Mouse (Mus musculus): ENCODE data around the gene Robo2. TPM values are rescaled to one million over a fixed set of nuclear protein-coding genes. Genes with fewer than 3 reads are reported as not detected.
A peak's percentile ranks its signal among the peaks of the same experiment; 100 is the strongest.

Gene Robo2
- polyA plus RNA-seq, 1 experiment from 2014 or later = 63.0 TPM

GRCm38 (mm10) chr16:74409548-74409947, 2.1 kb downstream of the Robo2 start:
- Histone ChIP-seq H3K27me3 (0 out of 2 replicates have a peak, but pooled peaks cover 3% of the 10 kb centered on the region), H3K9me3 (replicated peaks) (no peaks in the 10 kb centered on the region), H3K27ac (no peak overlapping the region; the same call in 1 of the 2 replicates), H3K4me2 (replicated peaks) (peak overlapping the region; percentile 93), H3K9ac (peak overlapping the region; percentile 50; the same call in 1 of the 2 replicates), H3K36me3 (no peaks in the 10 kb centered on the region), H3K4me1 (peaks cover 10% of the 10 kb centered on the region; the same call in 1 of the 2 replicates), H3K4me3 (peak overlapping the region; percentile 64)
- ATAC-seq (ENCODE audit: low FRiP score) = no peak
- 79% methylated on average over 4 of the region's 4 CpGs for WGBS

- Histone ChIP-seq H3K36me3 (no peaks in the 10 kb centered on the region), H3K27me3 (0 out of 2 replicates have a peak, but pooled peaks cover 3% of the 10 kb centered on the region), H3K9me3 (replicated peaks) (no peaks in the 10 kb centered on the region), H3K4me2 (replicated peaks) (peak overlapping the region; percentile 93), H3K9ac (no peak overlapping the region; the same call in 1 of the 2 replicates), H3K4me3 (peak overlapping the region; percentile 64), H3K27ac (no peak overlapping the region), H3K4me1 (peaks cover 10% of the 10 kb centered on the region; the same call in 1 of the 2 replicates)
- ATAC-seq (ENCODE audit: low FRiP score) = no peak
- WGBS = 61% methylated on average over 1 of the region's 1 CpGs
These were observed 3.1 kb downstream of the Robo2 start for GRCm38 (mm10) chr16:74408566-74408965.

GRCm38 (mm10) chr16:74397291-74397690, 14.3 kb downstream of the Robo2 start:
- peaks cover 17% of the 10 kb centered on the region for H3K4me1 ChIP-seq
- H3K27me3 ChIP-seq = no peaks in the 10 kb centered on the region
- no peak overlapping the region for H3K4me3 ChIP-seq
- H3K9me3 ChIP-seq (replicated peaks) = no peaks in the 10 kb centered on the region
- no peak overlapping the region for H3K27ac ChIP-seq
- peak; percentile 90 for ATAC-seq (ENCODE audit: low FRiP score)
- no peak overlapping the region for H3K4me2 ChIP-seq (replicated peaks)
- 32% methylated on average over 2 of the region's 2 CpGs for WGBS
- H3K9ac ChIP-seq = no peak overlapping the region
- no peaks in the 10 kb centered on the region for H3K36me3 ChIP-seq

- H3K4me2 ChIP-seq (replicated peaks) = no peak overlapping the region
- 81% methylated on average over 2 of the region's 2 CpGs for WGBS
These were observed 15.9 kb downstream of the Robo2 start for GRCm38 (mm10) chr16:74395678-74396077.

GRCm38 (mm10) chr16:74379458-74379857, 32.2 kb downstream of the Robo2 start:
- no peak overlapping the region for H3K4me3 ChIP-seq
- H3K27me3 ChIP-seq = no peaks in the 10 kb centered on the region
- H3K9me3 ChIP-seq (replicated peaks) = no peaks in the 10 kb centered on the region
- no peak overlapping the region for H3K27ac ChIP-seq
- no peak for ATAC-seq (ENCODE audit: low FRiP score)
- no peaks in the 10 kb centered on the region for H3K36me3 ChIP-seq
- H3K9ac ChIP-seq = no peak overlapping the region
- 35% methylated on average over 2 of the region's 2 CpGs for WGBS
- H3K4me2 ChIP-seq (replicated peaks) = no peak overlapping the region
- 0 out of 2 replicates have a peak, but pooled peaks cover 2% of the 10 kb centered on the region for H3K4me1 ChIP-seq

More at GRCm38 (mm10) chr16:74395678-74396077, 15.9 kb downstream of the Robo2 start:
- H3K27me3 ChIP-seq = no peaks in the 10 kb centered on the region
- no peak overlapping the region for H3K27ac ChIP-seq
- no peak for ATAC-seq (ENCODE audit: low FRiP score)
- H3K36me3 ChIP-seq = no peaks in the 10 kb centered on the region
- peaks cover 17% of the 10 kb centered on the region for H3K4me1 ChIP-seq
- no peak overlapping the region for H3K9ac ChIP-seq
- H3K9me3 ChIP-seq (replicated peaks) = no peaks in the 10 kb centered on the region
- H3K4me3 ChIP-seq = no peak overlapping the region

- H3K27ac ChIP-seq = no peak overlapping the region
- no peaks in the 10 kb centered on the region for H3K9me3 ChIP-seq (replicated peaks)
- no peaks in the 10 kb centered on the region for H3K27me3 ChIP-seq
- no peak overlapping the region for H3K9ac ChIP-seq
- H3K4me1 ChIP-seq = 0 out of 2 replicates have a peak, but pooled peaks cover 2% of the 10 kb centered on the region
- no peak overlapping the region for H3K4me3 ChIP-seq
- WGBS = 54% methylated on average over 12 of the region's 12 CpGs
- peak; percentile 82 for ATAC-seq (ENCODE audit: low FRiP score)
- no peak overlapping the region for H3K4me2 ChIP-seq (replicated peaks)
- no peaks in the 10 kb centered on the region for H3K36me3 ChIP-seq
These were observed 36.2 kb downstream of the Robo2 start for GRCm38 (mm10) chr16:74375342-74375940.

DNA sequence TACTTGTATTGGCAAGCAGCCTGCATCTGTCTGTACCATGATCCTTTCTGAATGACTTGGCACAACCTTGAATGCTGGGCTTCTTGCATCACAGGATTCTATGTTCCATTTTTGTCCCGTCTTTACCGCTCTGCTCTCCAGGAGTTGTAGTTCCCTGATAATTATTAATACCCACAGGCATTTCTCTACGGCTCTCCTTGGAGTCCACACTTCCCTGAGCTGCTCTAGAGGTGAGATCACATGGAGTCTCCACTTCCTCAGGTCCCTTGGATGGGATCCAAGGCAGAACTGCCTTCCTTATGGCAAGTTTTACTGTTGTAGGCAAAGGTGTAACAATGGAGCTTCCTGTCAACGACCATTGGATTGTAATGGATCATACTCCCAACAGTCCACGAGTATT, 37.1 kb downstream of the Robo2 start:
- Histone ChIP-seq H3K27ac (no peak overlapping the region), H3K36me3 (no peaks in the 10 kb centered on the region), H3K4me2 (replicated peaks) (no peak overlapping the region), H3K27me3 (no peaks in the 10 kb centered on the region), H3K9me3 (replicated peaks) (no peaks in the 10 kb centered on the region), H3K4me3 (no peak overlapping the region), H3K4me1 (0 out of 2 replicates have a peak, but pooled peaks cover 2% of the 10 kb centered on the region), H3K9ac (no peak overlapping the region)
- ATAC-seq (ENCODE audit: low FRiP score) = no peak
- 80% methylated on average over 5 of the region's 5 CpGs for WGBS

DNA sequence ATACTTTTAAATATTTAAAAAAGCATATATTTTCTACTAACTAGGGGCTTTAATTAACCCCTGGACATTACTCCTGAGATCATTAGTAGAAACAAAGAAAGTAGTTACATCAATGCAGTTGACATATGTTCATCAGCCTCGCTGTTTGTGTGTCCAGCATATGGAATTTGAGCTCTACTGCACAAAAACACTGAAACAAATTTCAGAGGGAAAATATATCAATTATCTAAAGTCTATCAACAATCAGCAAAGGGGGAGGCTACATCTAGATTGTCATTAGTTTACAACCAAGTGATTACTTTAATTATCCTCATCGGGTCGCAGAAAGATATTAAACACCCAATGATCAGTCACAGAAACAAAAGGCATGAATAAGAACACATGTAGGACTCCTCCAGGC, 38.2 kb downstream of the Robo2 start:
- no peak overlapping the region for H3K4me3 ChIP-seq
- H3K4me2 ChIP-seq (replicated peaks) = no peak overlapping the region
- ATAC-seq (ENCODE audit: low FRiP score) = no peak
- no peaks in the 10 kb centered on the region for H3K36me3 ChIP-seq
- 0 out of 2 replicates have a peak, but pooled peaks cover 2% of the 10 kb centered on the region for H3K4me1 ChIP-seq
- H3K9me3 ChIP-seq (replicated peaks) = no peaks in the 10 kb centered on the region
- H3K27me3 ChIP-seq = no peaks in the 10 kb centered on the region
- H3K9ac ChIP-seq = no peak overlapping the region
- 78% methylated on average over 3 of the region's 3 CpGs for WGBS
- no peak overlapping the region for H3K27ac ChIP-seq

GRCm38 (mm10) chr16:74372876-74373275, 38.7 kb downstream of the Robo2 start:
- no peak overlapping the region for H3K4me2 ChIP-seq (replicated peaks)
- 81% methylated on average over 1 of the region's 1 CpGs for WGBS
- H3K27ac ChIP-seq = no peak overlapping the region
- no peak overlapping the region for H3K9ac ChIP-seq
- no peaks in the 10 kb centered on the region for H3K9me3 ChIP-seq (replicated peaks)
- 0 out of 2 replicates have a peak, but pooled peaks cover 2% of the 10 kb centered on the region for H3K4me1 ChIP-seq
- H3K27me3 ChIP-seq = no peaks in the 10 kb centered on the region
- H3K4me3 ChIP-seq = no peak overlapping the region
- H3K36me3 ChIP-seq = no peaks in the 10 kb centered on the region
- ATAC-seq (ENCODE audit: low FRiP score) = no peak

GRCm38 (mm10) chr16:74348437-74348836, 63.2 kb downstream of the Robo2 start:
- ATAC-seq (ENCODE audit: low FRiP score) = no peak
- Histone ChIP-seq H3K27me3 (no peaks in the 10 kb centered on the region), H3K9me3 (replicated peaks) (no peaks in the 10 kb centered on the region), H3K36me3 (no peaks in the 10 kb centered on the region), H3K4me2 (replicated peaks) (no peak overlapping the region), H3K4me3 (no peak overlapping the region), H3K4me1 (peaks cover 5% of the 10 kb centered on the region), H3K9ac (no peak overlapping the region), H3K27ac (no peak overlapping the region)
- WGBS = 50% methylated on average over 6 of the region's 6 CpGs

GRCm38 (mm10) chr16:74338969-74339630, 72.5 kb downstream of the Robo2 start:
- H3K4me3 ChIP-seq = no peak overlapping the region
- H3K27me3 ChIP-seq = no peaks in the 10 kb centered on the region
- peak; percentile 54 for ATAC-seq (ENCODE audit: low FRiP score)

DNA sequence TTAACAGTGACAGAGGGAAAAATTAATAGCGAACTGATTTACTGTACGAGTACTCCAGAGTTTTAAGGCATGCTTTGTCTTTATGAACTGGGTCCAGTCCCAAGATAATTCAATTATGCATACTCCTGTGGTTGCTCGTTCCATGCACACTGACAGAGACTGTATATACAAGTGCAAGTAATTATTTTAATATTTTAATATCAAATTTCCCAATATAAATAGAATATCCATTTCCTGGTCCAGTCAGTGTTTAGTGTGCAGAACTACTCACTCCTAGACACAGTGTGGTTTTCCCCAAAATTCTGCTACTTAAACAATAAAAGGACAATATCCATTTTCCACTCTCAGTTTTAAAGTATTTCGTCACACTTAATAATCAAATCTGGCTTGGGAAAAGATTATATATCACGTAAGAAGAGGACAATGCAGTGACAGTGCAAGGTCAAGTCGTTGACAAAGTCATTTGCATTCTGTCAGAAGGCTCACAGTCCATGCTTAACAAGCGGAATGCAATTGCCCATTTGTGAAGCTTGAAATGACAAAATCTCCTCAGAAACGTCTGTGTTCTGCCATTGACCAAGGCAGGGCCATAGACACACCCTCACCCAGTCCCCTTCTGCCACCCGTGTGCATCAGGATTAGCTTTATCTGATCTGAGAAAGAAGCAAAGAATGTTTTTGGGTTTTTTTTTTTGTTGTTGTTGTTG, 89.8 kb downstream of the Robo2 start:
- 33% methylated on average over 9 of the region's 9 CpGs for WGBS
- no peak overlapping the region for H3K9ac ChIP-seq
- H3K9me3 ChIP-seq (replicated peaks) = no peaks in the 10 kb centered on the region
- H3K4me1 ChIP-seq = peaks cover 9% of the 10 kb centered on the region
- no peak overlapping the region for H3K27ac ChIP-seq
- no peaks in the 10 kb centered on the region for H3K36me3 ChIP-seq
- no peak overlapping the region for H3K4me2 ChIP-seq (replicated peaks)
- no peaks in the 10 kb centered on the region for H3K27me3 ChIP-seq
- no peak overlapping the region for H3K4me3 ChIP-seq
- 0 out of 2 replicates have a peak, but pooled peaks have one; percentile 50 for ATAC-seq (ENCODE audit: low FRiP score)

More at GRCm38 (mm10) chr16:74338969-74339630, 72.5 kb downstream of the Robo2 start:
- H3K4me1 ChIP-seq = peaks cover 3% of the 10 kb centered on the region; the same call in 1 of the 2 replicates
- H3K9ac ChIP-seq = no peak overlapping the region
- WGBS = 52% methylated on average over 9 of the region's 9 CpGs
- no peak overlapping the region for H3K4me2 ChIP-seq (replicated peaks)
- H3K27ac ChIP-seq = no peak overlapping the region
- H3K9me3 ChIP-seq (replicated peaks) = no peaks in the 10 kb centered on the region
- H3K36me3 ChIP-seq = no peaks in the 10 kb centered on the region
